Mouse (Mus musculus): ENCODE measurements around the gene Xbp1. TPM values are rescaled to one million over a fixed set of nuclear protein-coding genes. Genes with fewer than 3 reads are reported as not detected.
"Not testable (repeated sequence)": the region's sequence is repeated elsewhere in the genome, so short reads cannot be mapped to it uniquely, and the experiment has no call there.

The Xbp1 gene
- polyA plus RNA-seq (2015; fragmentation: Nextera tagmentation; extraction: Ambion mirVana) = 289 and 305 TPM in 2 replicates

GRCm38 (mm10) chr11:5520412-5521265 lies at the start of gene Xbp1:
Gene Xbp1 (plus strand): TSS chr11:5520659.
- 0% methylated on average over 71 of the region's 72 CpGs for WGBS
- Histone ChIP-seq H3K4me1 (peaks cover 26% of the 10 kb centered on the region), H3K4me2 (peak within 1 kb of the TSS; percentile 63), H3K9me3 (no peaks in the 10 kb centered on the region), H3K9ac (peak within 1 kb of the TSS; percentile 94), H3K4me3 (replicated peaks) (peak within 1 kb of the TSS; percentile 75), H3K27me3 (replicated peaks) (no peaks in the 10 kb centered on the region), H3K27ac (peak within 1 kb of the TSS; percentile 91), H3K36me3 (peaks cover 30% of the 10 kb centered on the region)
- ATAC-seq (ENCODE audit: insufficient read depth, low FRiP score, low read depth) = peak; percentile 98

DNA sequence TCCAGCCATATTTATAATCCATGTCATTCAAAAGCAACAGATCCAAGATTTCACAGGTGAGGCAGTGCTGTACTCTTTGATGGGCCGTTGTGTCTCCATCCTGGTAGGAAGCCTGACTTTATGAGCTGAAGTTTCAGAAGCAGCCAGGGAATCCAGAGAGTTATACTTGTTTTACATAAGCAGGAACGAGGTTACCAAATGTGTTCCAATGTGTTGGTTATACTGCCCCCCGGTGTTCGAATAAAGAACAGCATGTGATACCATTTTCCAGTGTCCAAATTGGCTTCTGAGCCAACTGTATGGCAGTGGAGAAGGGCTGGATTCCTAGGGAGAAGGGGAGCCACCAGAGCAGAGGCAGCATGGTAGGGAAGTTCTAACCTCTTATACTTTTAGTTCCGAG lies 46.3 kb upstream of the Xbp1 start:
- H3K4me3 ChIP-seq (replicated peaks) = no peak overlapping the region
- ATAC-seq (ENCODE audit: insufficient read depth, low FRiP score, low read depth) = no peak
- H3K9me3 ChIP-seq = no peaks in the 10 kb centered on the region
- H3K27ac ChIP-seq = no peak overlapping the region
- H3K36me3 ChIP-seq = no peaks in the 10 kb centered on the region
- H3K4me2 ChIP-seq = no peak overlapping the region
- no peak overlapping the region for H3K9ac ChIP-seq
- no peaks in the 10 kb centered on the region for H3K27me3 ChIP-seq (replicated peaks)
- H3K4me1 ChIP-seq = no peaks in the 10 kb centered on the region
- 19% methylated on average over 5 of the region's 5 CpGs for WGBS

- H3K9me3 ChIP-seq; H3K27me3 ChIP-seq (replicated peaks); H3K36me3 ChIP-seq; H3K4me1 ChIP-seq; H3K27ac ChIP-seq; H3K4me2 ChIP-seq; H3K9ac ChIP-seq; ATAC-seq (ENCODE audit: insufficient read depth, low FRiP score, low read depth); H3K4me3 ChIP-seq (replicated peaks): not testable (repeated sequence)
- 63% methylated on average over 2 of the region's 2 CpGs for WGBS
Observed at GRCm38 (mm10) chr11:5475556-5476118, 44.8 kb upstream of the Xbp1 start.

DNA sequence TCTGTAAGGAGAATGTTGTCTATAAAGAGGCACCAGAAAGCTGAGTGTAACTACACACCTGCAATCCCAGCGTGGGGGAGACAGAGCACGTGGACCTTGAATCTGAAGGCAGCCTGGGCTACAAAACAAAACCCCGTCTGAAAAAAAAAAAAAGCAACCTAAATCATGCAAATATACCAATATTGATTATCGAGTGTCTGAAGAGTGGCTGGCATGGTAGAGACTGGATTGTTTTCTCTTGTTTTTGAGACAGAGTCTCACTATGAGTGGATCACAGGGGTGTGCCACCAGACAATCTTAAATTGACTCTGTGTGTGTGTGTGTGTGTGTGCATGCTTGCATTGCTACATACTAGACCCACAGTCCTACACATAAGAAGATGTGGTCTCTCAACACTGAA lies 43.7 kb upstream of the Xbp1 start:
- H3K27ac ChIP-seq = no peak overlapping the region
- no peaks in the 10 kb centered on the region for H3K27me3 ChIP-seq (replicated peaks)
- no peak for ATAC-seq (ENCODE audit: insufficient read depth, low FRiP score, low read depth)
- WGBS = 79% methylated on average over 4 of the region's 4 CpGs
- H3K9ac ChIP-seq = no peak overlapping the region
- H3K36me3 ChIP-seq = no peaks in the 10 kb centered on the region
- no peak overlapping the region for H3K4me3 ChIP-seq (replicated peaks)
- H3K4me1 ChIP-seq = no peaks in the 10 kb centered on the region
- H3K9me3 ChIP-seq = no peaks in the 10 kb centered on the region
- H3K4me2 ChIP-seq = no peak overlapping the region

GRCm38 (mm10) chr11:5478193-5478592 lies 42.3 kb upstream of the Xbp1 start:
- Histone ChIP-seq H3K4me2 (no peak overlapping the region), H3K4me1 (no peaks in the 10 kb centered on the region), H3K9ac (no peak overlapping the region), H3K36me3 (no peaks in the 10 kb centered on the region), H3K27ac (no peak overlapping the region), H3K27me3 (replicated peaks) (no peaks in the 10 kb centered on the region), H3K4me3 (replicated peaks) (no peak overlapping the region), H3K9me3 (no peaks in the 10 kb centered on the region)
- 71% methylated on average over 7 of the region's 7 CpGs for WGBS
- no peak for ATAC-seq (ENCODE audit: insufficient read depth, low FRiP score, low read depth)

- WGBS = 87% methylated on average over 3 of the region's 3 CpGs
- H3K4me1 ChIP-seq = no peaks in the 10 kb centered on the region
- H3K4me3 ChIP-seq (replicated peaks) = no peak overlapping the region
- ATAC-seq (ENCODE audit: insufficient read depth, low FRiP score, low read depth) = no peak
- no peak overlapping the region for H3K9ac ChIP-seq
- H3K27me3 ChIP-seq (replicated peaks) = no peaks in the 10 kb centered on the region
- no peaks in the 10 kb centered on the region for H3K9me3 ChIP-seq
- H3K36me3 ChIP-seq = no peaks in the 10 kb centered on the region
- H3K27ac ChIP-seq = no peak overlapping the region
- H3K4me2 ChIP-seq = no peak overlapping the region
Observed at GRCm38 (mm10) chr11:5478831-5479230, 41.6 kb upstream of the Xbp1 start.

GRCm38 (mm10) chr11:5482581-5482980 lies 37.9 kb upstream of the Xbp1 start:
- no peak overlapping the region for H3K9ac ChIP-seq
- ATAC-seq (ENCODE audit: insufficient read depth, low FRiP score, low read depth) = no peak
- no peaks in the 10 kb centered on the region for H3K27me3 ChIP-seq (replicated peaks)
- no peak overlapping the region for H3K27ac ChIP-seq
- WGBS = 81% methylated on average over 13 of the region's 13 CpGs
- H3K9me3 ChIP-seq = no peaks in the 10 kb centered on the region
- H3K4me2 ChIP-seq = no peak overlapping the region
- H3K4me3 ChIP-seq (replicated peaks) = no peak overlapping the region
- no peaks in the 10 kb centered on the region for H3K36me3 ChIP-seq
- H3K4me1 ChIP-seq = peaks cover 5% of the 10 kb centered on the region; the same call in 1 of the 2 replicates

- Histone ChIP-seq H3K36me3 (no peaks in the 10 kb centered on the region), H3K9me3 (no peaks in the 10 kb centered on the region), H3K27me3 (replicated peaks) (no peaks in the 10 kb centered on the region), H3K9ac (peak overlapping the region; percentile 4; the same call in 1 of the 2 replicates), H3K27ac (peak overlapping the region; percentile 54; the same call in 1 of the 2 replicates), H3K4me3 (replicated peaks) (peak overlapping the region; percentile 33), H3K4me2 (peak overlapping the region; percentile 60), H3K4me1 (peaks cover 5% of the 10 kb centered on the region; the same call in 1 of the 2 replicates)
- peak; percentile 58; the same call in 1 of the 2 replicates for ATAC-seq (ENCODE audit: insufficient read depth, low FRiP score, low read depth)
- WGBS = 13% methylated on average over 15 of the region's 15 CpGs
Observed at GRCm38 (mm10) chr11:5485193-5486011, 35.1 kb upstream of the Xbp1 start.

DNA sequence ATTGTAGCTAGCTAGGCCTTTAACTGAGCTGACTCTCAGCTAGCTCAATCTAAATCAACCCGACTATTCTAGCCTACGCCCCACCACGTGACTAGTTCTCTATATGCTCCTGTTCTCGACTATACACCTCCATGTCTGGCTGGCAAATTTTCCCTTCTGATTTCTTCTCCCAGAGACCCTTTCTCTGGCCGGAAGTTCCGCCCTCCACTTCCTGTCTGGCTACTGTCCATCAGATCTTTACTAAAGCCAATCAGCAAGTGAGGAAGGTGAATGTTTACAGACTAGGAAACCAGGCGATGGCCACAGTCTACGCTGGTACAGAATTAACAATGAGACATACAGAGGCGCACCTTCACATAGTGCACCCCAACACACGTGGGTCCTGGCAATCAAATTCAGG lies 31.0 kb upstream of the Xbp1 start:
- not testable (repeated sequence) for H3K4me3 ChIP-seq (replicated peaks); H3K4me2 ChIP-seq; ATAC-seq (ENCODE audit: insufficient read depth, low FRiP score, low read depth); H3K9ac ChIP-seq; H3K36me3 ChIP-seq; H3K4me1 ChIP-seq; H3K27ac ChIP-seq; H3K27me3 ChIP-seq (replicated peaks); H3K9me3 ChIP-seq
- 85% methylated on average over 10 of the region's 10 CpGs for WGBS

DNA sequence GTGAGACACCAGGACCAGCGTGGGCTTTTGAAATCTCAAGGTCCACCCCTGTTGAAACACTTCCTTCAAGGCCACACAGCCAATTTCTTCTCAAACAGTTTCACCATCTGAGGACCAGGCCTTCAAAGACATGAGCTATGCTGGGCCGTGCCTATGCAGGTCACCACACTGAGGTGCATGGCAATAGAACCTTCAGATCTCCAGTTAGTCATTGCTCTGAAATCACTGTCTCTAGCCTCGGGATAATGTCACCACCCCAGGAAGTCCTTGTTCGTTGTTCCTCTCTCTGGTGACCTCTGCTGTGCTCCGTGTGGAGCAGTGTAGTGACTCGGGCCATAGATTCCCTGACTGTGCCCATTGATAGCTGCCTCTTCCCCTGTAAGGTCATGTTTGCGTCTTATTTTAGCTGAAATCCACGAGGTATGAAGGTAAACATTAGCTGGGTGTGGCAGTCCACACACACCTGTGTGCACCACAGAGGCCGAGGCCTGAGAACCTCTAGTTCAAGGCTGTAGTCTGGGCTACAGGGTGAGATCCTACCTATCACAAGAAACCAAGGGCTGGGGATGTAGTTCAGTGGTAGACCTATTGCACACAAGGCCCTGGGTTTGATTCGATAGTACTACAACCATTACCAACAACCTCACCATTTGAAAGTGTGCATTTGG lies 29.3 kb upstream of the Xbp1 start:
- H3K4me1 ChIP-seq = no peaks in the 10 kb centered on the region
- 0 out of 2 replicates have a peak overlapping the region, but pooled peaks have one; percentile 4 for H3K27ac ChIP-seq
- H3K9me3 ChIP-seq = no peaks in the 10 kb centered on the region
- ATAC-seq (ENCODE audit: insufficient read depth, low FRiP score, low read depth) = peak; percentile 64
- 63% methylated on average over 10 of the region's 10 CpGs for WGBS
- no peak overlapping the region for H3K9ac ChIP-seq
- H3K4me2 ChIP-seq = no peak overlapping the region
- H3K36me3 ChIP-seq = no peaks in the 10 kb centered on the region
- no peaks in the 10 kb centered on the region for H3K27me3 ChIP-seq (replicated peaks)
- H3K4me3 ChIP-seq (replicated peaks) = no peak overlapping the region

- 0 out of 2 replicates have a peak, but pooled peaks have one; percentile 45 for ATAC-seq (ENCODE audit: insufficient read depth, low FRiP score, low read depth)
- Histone ChIP-seq H3K4me3 (replicated peaks) (no peak overlapping the region), H3K27ac (peak overlapping the region; percentile 67; the same call in 1 of the 2 replicates), H3K27me3 (replicated peaks) (no peaks in the 10 kb centered on the region), H3K36me3 (no peaks in the 10 kb centered on the region), H3K9ac (no peak overlapping the region), H3K9me3 (no peaks in the 10 kb centered on the region), H3K4me2 (no peak overlapping the region), H3K4me1 (no peaks in the 10 kb centered on the region)
- WGBS = 27% methylated on average over 7 of the region's 7 CpGs
Observed at GRCm38 (mm10) chr11:5491912-5492311, 28.5 kb upstream of the Xbp1 start.

Measured in stomach, embryonic 15.5 days (tissue).